Mouse (Mus musculus): ENCODE results near the gene Slc35e3. TPM values are rescaled to one million over a fixed set of nuclear protein-coding genes. Genes with fewer than 3 reads are reported as not detected.

Slc35e3 gene
- polyA plus RNA-seq, 2 experiments: 1.3 to 1.7 TPM

DNA sequence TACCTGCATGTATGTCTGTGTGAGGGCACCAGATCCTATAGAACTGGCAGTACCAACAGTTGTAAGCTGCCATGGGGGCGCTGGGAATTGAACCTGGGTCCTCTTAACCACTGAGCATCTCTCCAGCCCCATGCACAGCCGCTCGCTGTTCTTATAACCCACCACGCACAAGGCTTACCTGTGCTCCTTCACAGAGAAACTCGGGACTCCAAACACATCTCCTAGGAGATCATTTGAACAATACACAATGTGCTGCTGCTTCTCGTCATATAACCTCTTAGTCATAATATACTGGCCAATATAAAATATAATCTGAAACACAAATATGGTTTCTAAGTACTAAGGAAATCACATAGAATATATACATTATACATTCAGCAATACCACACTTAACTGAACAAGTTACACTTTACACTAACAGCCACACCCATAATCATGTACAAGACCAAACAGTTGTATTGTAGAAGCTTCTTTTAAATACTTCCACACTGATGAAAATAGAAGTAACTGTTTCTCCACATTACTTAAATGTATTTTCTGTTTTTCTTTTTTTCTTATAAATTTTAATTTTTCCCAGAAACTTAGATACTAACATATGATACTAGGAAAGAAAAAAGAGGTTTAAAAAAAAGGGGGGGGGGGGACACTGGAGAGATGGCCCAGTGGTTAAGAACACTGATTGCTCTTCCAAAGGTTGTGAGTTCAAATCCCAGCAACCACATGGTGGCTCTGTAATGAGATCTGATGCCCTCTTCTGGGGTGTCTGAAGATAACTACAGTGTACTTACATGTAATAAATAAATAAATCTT, 43.9 kb downstream of the Slc35e3 start:
- Histone ChIP-seq H3K27ac (no peak overlapping the region), H3K4me1 (replicated peaks; ENCODE audit: control insufficient read depth in 2 of 2, insufficient read depth in 2 of 2, low read length in 1 of 2) (no peaks in the 10 kb centered on the region; a peak in 2 of 4 replicates), H3K36me3 (replicated peaks; ENCODE audit: control insufficient read depth, insufficient read depth, low read depth) (peaks cover 83% of the 10 kb centered on the region), H3K9ac (replicated peaks) (no peak overlapping the region), H3K4me2 (ENCODE audit: low read depth) (no peak overlapping the region), H3K27me3 (ENCODE audit: control insufficient read depth, insufficient read depth, low read length) (no peaks in the 10 kb centered on the region), H3K4me3 (ENCODE audit: insufficient read depth in 1 of 2, low read depth in 2 of 2, low read length in 2 of 2) (no peak overlapping the region), H3K9me3 (ENCODE audit: control insufficient read depth, low read length) (peaks cover 3% of the 10 kb centered on the region)
- DNase-seq (ENCODE audit: low read depth in 3 of 3, low spot score in 3 of 3) (no peak), ATAC-seq (ENCODE audit: insufficient read depth) (no peak)
- 83% methylated on average over 6 of the region's 6 CpGs for WGBS (ENCODE audit: insufficient replicate concordance)
- no peak for TF ChIP-seq EP300 (IDR thresholded peaks at IDR 0.05; ENCODE audit: low read depth)
- no peak for TF ChIP-seq CTCF (IDR thresholded peaks at IDR 0.05; ENCODE audit: low read depth)

DNA sequence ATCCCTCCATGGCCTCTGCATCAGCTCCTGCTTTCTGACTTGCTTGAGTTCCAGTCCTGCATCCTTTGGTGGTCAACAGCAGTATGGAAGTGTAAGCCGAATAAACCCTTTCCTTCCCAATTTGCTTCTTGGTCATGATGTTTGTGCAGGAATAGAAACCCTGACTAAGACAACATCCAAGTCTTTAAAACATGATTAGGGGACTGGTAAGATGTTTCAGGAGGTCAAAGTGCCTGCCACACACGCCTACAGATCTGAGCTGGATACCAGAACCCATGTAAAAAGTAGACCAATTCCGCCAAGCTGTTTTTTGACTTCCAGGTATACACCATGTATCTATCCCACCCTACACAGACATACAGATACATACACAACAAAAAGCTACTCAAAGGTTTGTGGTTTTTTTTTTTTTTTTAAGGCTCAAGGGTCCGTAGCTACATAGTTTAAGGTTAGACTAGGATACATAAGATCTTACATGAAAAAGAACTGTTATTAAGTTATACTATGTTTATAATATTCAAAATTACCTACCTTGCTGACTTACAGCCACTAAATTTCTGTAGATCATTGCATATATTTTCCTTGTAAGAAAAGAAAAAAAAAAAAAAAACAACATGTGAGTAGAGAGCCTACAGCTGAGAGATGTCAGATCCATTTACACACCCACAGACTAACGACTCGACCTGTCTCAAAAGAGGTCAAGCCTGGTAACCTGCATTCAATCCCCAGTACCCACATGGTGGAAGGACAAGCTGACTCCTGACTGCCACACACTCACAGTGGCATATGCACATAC, 44.9 kb downstream of the Slc35e3 start:
- no peak overlapping the region for H3K4me2 ChIP-seq (ENCODE audit: low read depth)
- H3K27ac ChIP-seq: no peak overlapping the region
- ATAC-seq (ENCODE audit: insufficient read depth): no peak
- H3K4me1 ChIP-seq (replicated peaks; ENCODE audit: control insufficient read depth in 2 of 2, insufficient read depth in 2 of 2, low read length in 1 of 2): no peaks in the 10 kb centered on the region
- H3K9ac ChIP-seq (replicated peaks): no peak overlapping the region
- no peaks in the 10 kb centered on the region for H3K27me3 ChIP-seq (ENCODE audit: control insufficient read depth, insufficient read depth, low read length)
- no peak for DNase-seq (ENCODE audit: low read depth in 3 of 3, low spot score in 3 of 3)
- peaks cover 3% of the 10 kb centered on the region for H3K9me3 ChIP-seq (ENCODE audit: control insufficient read depth, low read length)
- no peak overlapping the region for H3K4me3 ChIP-seq (ENCODE audit: insufficient read depth in 1 of 2, low read depth in 2 of 2, low read length in 2 of 2)
- H3K36me3 ChIP-seq (replicated peaks; ENCODE audit: control insufficient read depth, insufficient read depth, low read depth): peaks cover 85% of the 10 kb centered on the region
- TF ChIP-seq CTCF (IDR thresholded peaks at IDR 0.05; ENCODE audit: low read depth) (no peak), EP300 (IDR thresholded peaks at IDR 0.05; ENCODE audit: low read depth) (no peak)
- 84% methylated on average over 6 of the region's 6 CpGs for WGBS (ENCODE audit: insufficient replicate concordance)

DNA sequence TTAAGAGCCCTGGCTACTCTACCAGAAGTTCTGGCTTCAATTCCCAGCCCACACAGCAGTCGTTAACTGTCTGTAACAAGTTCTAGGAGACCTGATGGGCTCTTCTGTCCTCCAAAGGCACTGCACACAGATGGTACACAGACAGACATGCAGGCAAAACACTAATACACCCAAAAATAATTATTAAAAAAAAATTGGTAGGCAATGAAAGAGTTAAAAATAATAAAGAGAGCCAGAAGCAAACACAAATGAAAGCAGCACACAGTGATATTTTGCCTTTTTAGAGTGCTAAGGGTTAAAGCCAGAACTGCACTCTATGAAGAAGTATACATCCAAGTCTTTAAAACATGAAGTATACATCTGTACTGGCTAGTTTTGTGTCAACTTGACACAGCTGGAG, 45.7 kb downstream of the Slc35e3 start:
- Histone ChIP-seq H3K4me3 (ENCODE audit: insufficient read depth in 1 of 2, low read depth in 2 of 2, low read length in 2 of 2) (no peak overlapping the region), H3K4me2 (ENCODE audit: low read depth) (no peak overlapping the region), H3K27ac (no peak overlapping the region), H3K9me3 (ENCODE audit: control insufficient read depth, low read length) (peaks cover 3% of the 10 kb centered on the region), H3K9ac (replicated peaks) (no peak overlapping the region), H3K36me3 (replicated peaks; ENCODE audit: control insufficient read depth, insufficient read depth, low read depth) (peaks cover 89% of the 10 kb centered on the region), H3K4me1 (replicated peaks; ENCODE audit: control insufficient read depth in 2 of 2, insufficient read depth in 2 of 2, low read length in 1 of 2) (no peaks in the 10 kb centered on the region), H3K27me3 (ENCODE audit: control insufficient read depth, insufficient read depth, low read length) (no peaks in the 10 kb centered on the region)
- WGBS (ENCODE audit: insufficient replicate concordance): 82% methylated on average over 1 of the region's 1 CpGs
- no peak for TF ChIP-seq EP300 (IDR thresholded peaks at IDR 0.05; ENCODE audit: low read depth)
- no peak for DNase-seq (ENCODE audit: low read depth in 3 of 3, low spot score in 3 of 3)
- ATAC-seq (ENCODE audit: insufficient read depth): no peak

DNA sequence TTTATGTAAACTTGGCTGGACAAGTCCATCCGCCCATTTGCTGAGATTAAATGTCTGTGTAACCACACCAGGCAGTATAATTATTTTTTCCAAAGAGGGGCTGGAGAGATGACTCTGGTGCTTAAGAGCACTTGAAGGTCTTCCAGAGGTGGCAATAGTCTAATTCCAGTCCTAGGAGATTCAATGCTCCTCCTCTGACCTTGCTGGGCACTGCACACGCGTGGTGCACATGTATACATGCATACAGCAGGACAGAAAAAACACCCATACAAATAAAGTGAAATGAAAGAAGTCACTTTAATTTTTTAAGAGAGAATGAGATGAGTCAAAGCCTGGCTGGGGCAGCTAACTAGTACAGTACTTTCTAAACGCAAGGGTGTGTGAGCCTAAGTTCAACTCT, 46.3 kb downstream of the Slc35e3 start:
- H3K4me3 ChIP-seq (ENCODE audit: insufficient read depth in 1 of 2, low read depth in 2 of 2, low read length in 2 of 2): no peak overlapping the region
- peaks cover 3% of the 10 kb centered on the region for H3K9me3 ChIP-seq (ENCODE audit: control insufficient read depth, low read length)
- H3K27me3 ChIP-seq (ENCODE audit: control insufficient read depth, insufficient read depth, low read length): no peaks in the 10 kb centered on the region
- H3K9ac ChIP-seq (replicated peaks): no peak overlapping the region
- ATAC-seq (ENCODE audit: insufficient read depth) (no peak), DNase-seq (ENCODE audit: low read depth in 3 of 3, low spot score in 3 of 3) (no peak)
- H3K27ac ChIP-seq: no peak overlapping the region
- peaks cover 89% of the 10 kb centered on the region for H3K36me3 ChIP-seq (replicated peaks; ENCODE audit: control insufficient read depth, insufficient read depth, low read depth)
- no peaks in the 10 kb centered on the region for H3K4me1 ChIP-seq (replicated peaks; ENCODE audit: control insufficient read depth in 2 of 2, insufficient read depth in 2 of 2, low read length in 1 of 2)
- TF ChIP-seq CTCF (IDR thresholded peaks at IDR 0.05; ENCODE audit: low read depth) (no peak), EP300 (IDR thresholded peaks at IDR 0.05; ENCODE audit: low read depth) (no peak)
- 91% methylated on average over 4 of the region's 4 CpGs for WGBS (ENCODE audit: insufficient replicate concordance)
- no peak overlapping the region for H3K4me2 ChIP-seq (ENCODE audit: low read depth)
